Mouse (Mus musculus) kidney, adult 2 months (tissue): ENCODE data around the gene Gm8947. TPM values are rescaled to one million over a fixed set of nuclear protein-coding genes. Genes with fewer than 3 reads are reported as not detected.

ENCODE experiments used
- DNase-seq: peaks from one replicate; pipeline ENCODE4 v3.0.0; 2021
- H3K27ac ChIP-seq: fragments of 200-500 bp; 2 replicates; pipeline ENCODE4 v1.5.1; 2012; ENCODE audit warnings: low read depth, low read length, control low read depth, inconsistent platforms; ENCODE audit not compliant: insufficient read depth
- H3K27me3 ChIP-seq: fragments of 200-500 bp; replicated peaks from 2 replicates; pipeline ENCODE4 v1.6.1; 2012; ENCODE audit warnings: mild to moderate bottlenecking, moderate library complexity, low read length, inconsistent platforms; ENCODE audit not compliant: control insufficient read depth, insufficient read depth
- H3K36me3 ChIP-seq: fragments of 200-500 bp; 2 replicates; pipeline ENCODE4 v1.6.1; 2012; ENCODE audit warnings: mild to moderate bottlenecking, moderate library complexity, low read length, inconsistent platforms; ENCODE audit not compliant: control insufficient read depth, insufficient read depth
- H3K4me1 ChIP-seq: fragments of 200-500 bp; 2 replicates; pipeline ENCODE4 v1.6.1; 2011; ENCODE audit warnings: low read length; ENCODE audit not compliant: control insufficient read depth, insufficient read depth
- H3K4me3 ChIP-seq: fragments of 200-500 bp; 2 replicates; pipeline ENCODE4 v1.5.1; 2011; ENCODE audit warnings: mild to moderate bottlenecking, low read depth, low read length, control low read depth; ENCODE audit not compliant: insufficient read depth
- CTCF ChIP-seq: fragments of 200-500 bp; conservative IDR thresholded peaks from 2 replicates; pipeline ENCODE4 v1.5.1; 2011; ENCODE audit warnings: low read depth, mild to moderate bottlenecking, control low read depth, low read length, moderate library complexity, mixed read lengths; ENCODE audit not compliant: insufficient read depth, insufficient read length
- POLR2A ChIP-seq: fragments of 200-500 bp; IDR thresholded peaks from one replicate; pipeline ENCODE4 v1.6.1; 2011; ENCODE audit warnings: low read depth, low read length, control low read depth
- WGBS: fragments of 180-500 bp; shearing (Covaris S2); methylation state at CpG from one replicate; pipeline ENCODE4 v1.1.7; 2018; 5-methylcytosine and 5-hydroxymethylcytosine counted together
- polyA plus RNA-seq: library from polyadenylated mRNA; depleted of rRNA; stranded (reverse); fragments of >200 nt; gene quantifications from 2 replicates; pipeline ENCODE4 v1.2.3, GENCODE M21; 2012; rRNA removed

Gm8947 gene
- polyA plus RNA-seq, 1 experiment: 0.31 TPM

DNA sequence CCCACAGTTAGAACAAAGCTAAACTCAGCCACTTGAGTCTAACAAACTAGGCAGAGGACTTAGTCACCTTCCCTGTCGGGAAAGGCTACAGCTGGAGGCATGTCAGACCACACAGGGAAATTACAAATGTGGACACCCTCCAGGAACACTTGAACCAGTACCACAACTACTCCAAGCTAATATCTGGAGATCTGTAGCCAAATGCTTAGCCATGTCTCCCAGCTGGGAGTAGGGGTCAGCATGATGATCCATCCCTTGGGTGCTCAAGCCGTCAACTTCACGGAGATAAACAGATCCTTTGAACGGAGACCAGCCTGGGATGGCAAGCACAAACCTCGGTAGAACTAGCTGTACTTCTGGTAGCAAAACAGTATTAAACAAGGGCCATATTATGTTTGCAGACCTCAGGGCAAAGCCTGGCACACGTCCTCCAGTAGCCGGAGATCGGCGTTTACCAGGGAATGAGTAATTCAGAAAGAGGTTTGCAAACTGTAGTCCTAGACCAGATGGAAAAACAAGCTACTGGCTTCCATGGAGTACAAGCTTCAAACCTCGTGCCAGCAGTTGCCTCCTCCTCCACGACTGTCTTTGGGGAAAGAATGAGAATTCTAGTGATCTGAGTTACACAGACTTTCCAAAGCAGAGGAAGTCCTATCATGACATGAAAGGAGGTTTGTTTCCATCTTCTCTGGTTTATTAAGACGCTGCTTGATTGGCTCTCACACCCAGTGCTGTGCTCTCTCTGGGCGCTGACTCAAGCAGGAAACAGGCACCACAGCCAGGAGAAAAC is 44.2 kb downstream of the Gm8947 start:
- no peak overlapping the region for H3K27ac ChIP-seq
- H3K4me3 ChIP-seq: no peak overlapping the region
- no peaks in the 10 kb centered on the region for H3K36me3 ChIP-seq
- DNase-seq: no peak
- 62% methylated on average over 13 of the region's 13 CpGs for WGBS
- no peaks in the 10 kb centered on the region for H3K27me3 ChIP-seq
- TF ChIP-seq CTCF: no peak
- peaks cover 13% of the 10 kb centered on the region; the same call in 1 of the 2 replicates for H3K4me1 ChIP-seq

DNA sequence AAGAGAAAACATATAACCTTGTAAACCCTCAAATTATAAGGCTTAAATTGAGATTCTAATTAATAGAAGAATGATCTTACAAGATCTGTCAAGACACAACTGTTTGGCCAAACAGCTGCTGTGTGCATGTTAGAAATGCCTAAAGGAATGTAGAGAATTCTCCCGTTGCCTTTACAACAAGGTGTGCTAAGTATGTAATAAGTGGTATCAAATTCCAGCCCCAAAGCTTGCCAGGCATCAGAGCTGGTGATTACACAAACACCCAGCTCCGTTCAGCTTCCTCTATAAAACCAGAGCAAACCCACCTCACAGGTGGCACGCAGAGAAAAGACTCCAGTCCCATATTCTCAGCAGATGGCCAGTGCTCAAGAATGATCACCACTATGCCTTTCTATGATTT is 45.6 kb downstream of the Gm8947 start:
- no peak for DNase-seq

GRCm38 (mm10) chr1:151243332-151243731 is 51.2 kb downstream of the Gm8947 start:
- TF ChIP-seq POLR2A: no peak
- TF ChIP-seq CTCF: no peak
- DNase-seq: no peak
- Histone ChIP-seq H3K27me3 (no peaks in the 10 kb centered on the region), H3K4me3 (no peak overlapping the region), H3K4me1 (no peaks in the 10 kb centered on the region; the same call in 1 of the 2 replicates), H3K36me3 (no peaks in the 10 kb centered on the region), H3K27ac (no peak overlapping the region)
- WGBS: 65% methylated on average over 4 of the region's 4 CpGs

More for the DNA sequence above, 45.6 kb downstream of the Gm8947 start:
- WGBS: 58% methylated on average over 3 of the region's 3 CpGs
- Histone ChIP-seq H3K36me3 (no peaks in the 10 kb centered on the region), H3K4me1 (peaks cover 4% of the 10 kb centered on the region; the same call in 1 of the 2 replicates), H3K4me3 (no peak overlapping the region), H3K27ac (no peak overlapping the region), H3K27me3 (no peaks in the 10 kb centered on the region)
- no peak for TF ChIP-seq CTCF
- no peak for TF ChIP-seq POLR2A

Other genes with a start within 250 kb of the Gm8947 start
- gene Hmcn1, start 198.9 kb upstream of the Gm8947 start, polyA plus RNA-seq: 1.7 and 2.0 TPM in 2 replicates
- not detected in 2 replicates for gene Gm47985, start 9.8 kb upstream of the Gm8947 start, polyA plus RNA-seq
- gene Gm47995, start 6.1 kb downstream of the Gm8947 start, polyA plus RNA-seq: not detected in 2 replicates
- gene 3110040M04Rik, start 11.7 kb downstream of the Gm8947 start, polyA plus RNA-seq: 0.13 and 0.19 TPM in 2 replicates
- not detected in 2 replicates for gene Gm47996, start 17.8 kb downstream of the Gm8947 start, polyA plus RNA-seq
- gene Ivns1abp, start 152.1 kb downstream of the Gm8947 start, polyA plus RNA-seq: 137 and 155 TPM in 2 replicates
- gene Swt1, start 236.1 kb downstream of the Gm8947 start, polyA plus RNA-seq: 8.9 and 9.5 TPM in 2 replicates
- 14.7 and 15.7 TPM in 2 replicates for gene Trmt1l, start 236.2 kb downstream of the Gm8947 start, polyA plus RNA-seq